Mouse (Mus musculus) lung, adult 2 months (tissue): ENCODE measurements around the gene Serbp1.

Experiments used
- CTCF ChIP-seq: fragments of 200-500 bp; IDR thresholded peaks from 2 replicates; pipeline ENCODE4 v1.5.1; 2011; ENCODE audit warnings: mild to moderate bottlenecking, low read length, control low read depth; ENCODE audit not compliant: insufficient read depth
- POLR2A ChIP-seq: fragments of 200-500 bp; IDR thresholded peaks from 2 replicates; pipeline ENCODE4 v1.6.1; 2011; ENCODE audit warnings: low read depth, mild to moderate bottlenecking, control low read depth, low read length, borderline replicate concordance; ENCODE audit errors: extremely low read depth

DNA sequence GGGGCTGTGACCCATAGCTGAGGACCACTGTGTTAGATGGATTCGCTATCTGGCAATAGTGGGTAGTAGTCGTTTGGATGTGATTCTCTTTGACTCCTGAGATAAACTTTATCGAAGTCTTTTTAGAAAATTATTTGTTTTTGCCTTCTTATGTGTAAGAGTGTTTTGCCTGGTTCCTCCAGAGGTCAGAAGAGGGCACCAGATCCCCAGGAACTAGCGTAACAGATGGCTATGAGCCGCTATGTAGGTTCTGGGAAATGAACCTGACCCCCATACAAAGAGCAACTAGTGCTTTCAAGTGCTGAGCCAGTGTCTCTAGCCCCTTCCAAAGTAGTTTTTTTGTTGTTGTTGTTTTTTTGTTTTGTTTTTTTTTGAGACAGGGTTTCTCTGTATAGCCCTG lies 58.1 kb downstream of the Serbp1 start:
- no peak for TF ChIP-seq POLR2A
- TF ChIP-seq CTCF, result no peak
